ENCODE assay signal across 8 mouse cellular contexts in the genomic region with DNA sequence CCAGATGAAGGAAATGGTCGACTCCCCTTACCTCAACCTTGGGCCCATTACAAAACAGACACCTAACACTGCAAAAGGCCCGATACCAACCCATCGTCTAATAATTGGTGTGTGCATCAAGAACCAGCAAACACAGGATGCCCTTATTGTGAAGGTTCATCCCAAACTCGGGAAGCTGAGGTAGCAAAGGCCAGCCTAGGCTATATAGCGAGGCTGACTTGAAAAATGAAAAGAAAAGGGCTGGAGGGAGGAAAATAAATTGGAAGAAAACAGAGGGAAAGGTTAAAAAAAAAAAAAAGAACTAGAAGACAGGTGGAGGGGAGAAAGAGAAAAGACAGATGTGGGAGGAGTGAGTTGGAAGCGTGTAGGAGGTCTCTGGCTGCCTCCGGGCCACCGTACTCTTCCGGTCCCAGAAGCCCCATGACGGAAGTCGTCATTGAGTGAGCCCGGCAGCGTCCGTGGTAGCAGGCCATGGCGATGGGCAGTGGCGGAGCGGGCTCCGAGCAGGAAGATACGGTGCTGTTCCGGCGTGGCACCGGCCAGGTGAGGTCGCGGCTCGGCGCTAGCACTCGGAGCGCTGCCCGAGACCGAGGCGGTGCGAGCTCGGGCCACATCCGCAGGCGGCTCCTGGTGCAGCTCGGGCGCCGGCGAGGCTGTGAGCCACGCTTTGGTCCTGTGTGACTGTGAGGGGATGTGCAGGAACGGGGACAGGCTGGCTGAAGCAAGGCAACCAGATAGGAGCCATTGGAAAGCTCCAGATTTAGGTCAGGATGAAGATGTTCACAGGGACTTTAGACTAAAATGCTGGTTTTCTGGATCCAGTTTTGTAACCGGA. TPM values are rescaled to one million over a fixed set of nuclear protein-coding genes. Genes with fewer than 3 reads are reported as not detected.
DNase-seq lines count a peak whose midpoint lies in the region; ATAC-seq and TF ChIP-seq lines count a peak whose summit lies in the region.

A gene (plus strand): TSS at position 430 of the 835 bp plus-strand sequence.

- H3K9ac ChIP-seq in embryonic facial prominence, embryonic 15.5 days = peak within 1 kb of the TSS; percentile 95
- peak within 1 kb of the TSS; percentile 81 for H3K9ac ChIP-seq in limb, embryonic 14.5 days (ENCODE audit: low read depth, low read length, severe bottlenecking)
- H3K9ac ChIP-seq in midbrain, postnatal 0 days (replicated peaks; ENCODE audit: low read length, poor library complexity, severe bottlenecking) = peak within 1 kb of the TSS; percentile 84

- H3K4me3 ChIP-seq in bone marrow, adult 2 months (replicated peaks; ENCODE audit: control insufficient read depth, low read depth, low read length) = peak within 1 kb of the TSS; percentile 100
- H3K4me3 ChIP-seq in embryonic facial prominence, embryonic 15.5 days (replicated peaks) = peak within 1 kb of the TSS; percentile 100
- H3K4me3 ChIP-seq in limb, embryonic 14.5 days (replicated peaks; ENCODE audit: low read length) = peak within 1 kb of the TSS; percentile 97
- H3K4me3 ChIP-seq in midbrain, postnatal 0 days (ENCODE audit: low read depth, low read length) = peak within 1 kb of the TSS; percentile 97

- TF ChIP-seq CTCF in bone marrow, adult 2 months (IDR thresholded peaks at IDR 0.05; ENCODE audit: control insufficient read depth, insufficient read depth, low read length) = no peak
- TF ChIP-seq CTCF in midbrain, postnatal 0 days (IDR thresholded peaks at IDR 0.05) = no peak; the same call in 1 of the 2 replicates

- H3K27me3 ChIP-seq in embryonic facial prominence, embryonic 15.5 days = no peaks in the 10 kb centered on the region
- no peaks in the 10 kb centered on the region for H3K27me3 ChIP-seq in limb, embryonic 14.5 days (ENCODE audit: control insufficient read depth, insufficient read depth, low read length)
- H3K27me3 ChIP-seq in midbrain, postnatal 0 days (ENCODE audit: insufficient read depth, low read length) = no peaks in the 10 kb centered on the region

- peaks cover 1% of the 10 kb centered on the region; the same call in 1 of the 2 replicates for H3K4me1 ChIP-seq in bone marrow, adult 2 months (ENCODE audit: control insufficient read depth, insufficient read depth, low read length)
- H3K4me1 ChIP-seq in embryonic facial prominence, embryonic 15.5 days = peaks cover 15% of the 10 kb centered on the region
- H3K4me1 ChIP-seq in limb, embryonic 14.5 days (ENCODE audit: control insufficient read depth, insufficient read depth, low read length) = peaks cover 8% of the 10 kb centered on the region; the same call in 1 of the 2 replicates
- H3K4me1 ChIP-seq in midbrain, postnatal 0 days (ENCODE audit: insufficient read depth, low read length) = peaks cover 7% of the 10 kb centered on the region; the same call in 1 of the 2 replicates

- ATAC-seq in embryonic facial prominence, embryonic 15.5 days (ENCODE audit: insufficient number of reproducible peaks, low FRiP score, low TSS enrichment, low read depth) = peak; percentile 93
- ATAC-seq in limb, embryonic 14.5 days (ENCODE audit: low FRiP score, low read depth) = peak; percentile 97
- ATAC-seq in midbrain, postnatal 0 days (ENCODE audit: low FRiP score) = peak; percentile 98

- peaks cover 28% of the 10 kb centered on the region for H3K36me3 ChIP-seq in embryonic facial prominence, embryonic 15.5 days
- H3K36me3 ChIP-seq in limb, embryonic 14.5 days (ENCODE audit: control insufficient read depth, insufficient read depth, low read length) = peaks cover 26% of the 10 kb centered on the region
- H3K36me3 ChIP-seq in midbrain, postnatal 0 days (ENCODE audit: insufficient read depth, low read length) = peaks cover 17% of the 10 kb centered on the region

- 4% methylated on average over 42 of the region's 42 CpGs for WGBS in bone marrow, adult 2 months
- 4% methylated on average over 42 of the region's 42 CpGs for WGBS in embryonic facial prominence, embryonic 15.5 days
- WGBS in limb, embryonic 14.5 days = 6% methylated on average over 36 of the region's 42 CpGs
- WGBS in midbrain, postnatal 0 days = 4% methylated on average over 42 of the region's 42 CpGs

- H3K4me2 ChIP-seq in embryonic facial prominence, embryonic 15.5 days (replicated peaks) = peak within 1 kb of the TSS; percentile 80
- H3K4me2 ChIP-seq in limb, embryonic 14.5 days (replicated peaks; ENCODE audit: low read depth, low read length, severe bottlenecking) = peak within 1 kb of the TSS; percentile 88
- peak within 1 kb of the TSS; percentile 91 for H3K4me2 ChIP-seq in midbrain, postnatal 0 days (ENCODE audit: low read depth, low read length, poor library complexity, severe bottlenecking)

- no peaks in the 10 kb centered on the region for H3K9me3 ChIP-seq in embryonic facial prominence, embryonic 15.5 days (replicated peaks)
- no peaks in the 10 kb centered on the region for H3K9me3 ChIP-seq in limb, embryonic 14.5 days (ENCODE audit: control insufficient read depth, low read length)
- no peaks in the 10 kb centered on the region for H3K9me3 ChIP-seq in midbrain, postnatal 0 days (ENCODE audit: low read length)

- peak within 1 kb of the TSS; percentile 61 for H3K27ac ChIP-seq in bone marrow, adult 2 months (ENCODE audit: control insufficient read depth, insufficient read depth, low read depth, low read length, poor library complexity)
- H3K27ac ChIP-seq in embryonic facial prominence, embryonic 15.5 days (replicated peaks) = no peak within 1 kb of the TSS
- H3K27ac ChIP-seq in limb, embryonic 14.5 days (replicated peaks; ENCODE audit: low read depth, low read length) = no peak within 1 kb of the TSS
- H3K27ac ChIP-seq in midbrain, postnatal 0 days (ENCODE audit: low read depth, low read length) = peak within 1 kb of the TSS; percentile 73

- peak; percentile 76; the same call in 1 of the 2 replicates for TF ChIP-seq POLR2A in bone marrow, adult 2 months (IDR thresholded peaks at IDR 0.05; ENCODE audit: borderline replicate concordance, control insufficient read depth, low read depth, low read length)
- peak; percentile 59; the same call in 1 of the 2 replicates for TF ChIP-seq POLR2A in limb, embryonic 14.5 days (IDR thresholded peaks at IDR 0.05; ENCODE audit: borderline replicate concordance, extremely low read depth, insufficient read depth, insufficient read length)

- peak; percentile 94 for DNase-seq in 416B (ENCODE audit: low read depth)
- peak; percentile 98 for DNase-seq in heart, adult 8-10 months (ENCODE audit: low spot score)
- peak; percentile 96 for DNase-seq in kidney, adult 9 months
- peak; percentile 97 for DNase-seq in limb, embryonic 14.5 days (ENCODE audit: low spot score)
- DNase-seq in midbrain, postnatal 0 days (ENCODE audit: low spot score) = peak; percentile 97
- peak; percentile 75 to 79 for DNase-seq in spleen, postnatal 14 days (ENCODE audit: low spot score in 2 of 2)

RNA-seq across cellular contexts. Expression of the gene that starts here (rescaled TPM):
- polyA plus RNA-seq in bone marrow, adult 2 months (2011; ENCODE audit: insufficient read depth, insufficient read length, low replicate concordance, missing spikeins) = 49.0 and 92.7 TPM in 2 replicates
- 42.1 and 54.7 TPM in 2 replicates for polyA plus RNA-seq in embryonic facial prominence, embryonic 15.5 days (2015; fragmentation: Nextera tagmentation; extraction: Ambion mirVana)
- 10 to 100 TPM; 15.4 to 18.0 (median 16.9) TPM for total RNA-seq in heart, adult 8-10 months (2022)
- polyA plus RNA-seq in limb, embryonic 14.5 days (2012; rRNA removed) = 54.4 and 63.9 TPM in 2 replicates
- 50.4 and 53.0 TPM in 2 replicates for polyA plus RNA-seq in limb, embryonic 14.5 days (2014; fragmentation: Nextera tagmentation; extraction: Ambion mirVana)
- total RNA-seq in midbrain, postnatal 0 days (2014; rRNA removed) = 20.9 and 33.1 TPM in 2 replicates
- polyA plus RNA-seq in midbrain, postnatal 0 days (2015; fragmentation: Nextera tagmentation; extraction: Ambion mirVana) = 44.9 and 46.2 TPM in 2 replicates

Comparison
In these comparisons a context has a peak if more than half of its experiments do, and no peak if none do; other contexts are left out.
1. H3K27ac ChIP-seq: peak in bone marrow, adult 2 months (single experiment) and midbrain, postnatal 0 days (single experiment); none in embryonic facial prominence, embryonic 15.5 days (single experiment) and limb, embryonic 14.5 days (single experiment).
2. Peak in every context shown above with its lines, with median percentiles within 50 percentile points of each other: DNase-seq, H3K4me3 ChIP-seq, ATAC-seq, H3K4me2 ChIP-seq and H3K9ac ChIP-seq.